Mouse (Mus musculus) monocyte, adult 5-6 weeks (primary cell): ENCODE results near the gene Mrps24. TPM values are rescaled to one million over a fixed set of nuclear protein-coding genes. Genes with fewer than 3 reads are reported as not detected.

ENCODE experiments used
- ATAC-seq: fragments of 153-309, 156-312 bp; replicated peaks from 2 replicates; pipeline ENCODE4 v1.8.0; 2017; ENCODE audit warnings: mild to moderate bottlenecking; ENCODE audit not compliant: low TSS enrichment, insufficient number of reproducible peaks, severe bottlenecking, poor library complexity, low FRiP score
- total RNA-seq: library from RNA; stranded (forward); fragments of 200-1000, 200-491, 200-594 nt; gene quantifications from 3 replicates; pipeline ENCODE4 v1.2.3, GENCODE M21; 2017

The Mrps24 gene
- total RNA-seq, 1 experiment from 2014 or later = 29.1 TPM

DNA sequence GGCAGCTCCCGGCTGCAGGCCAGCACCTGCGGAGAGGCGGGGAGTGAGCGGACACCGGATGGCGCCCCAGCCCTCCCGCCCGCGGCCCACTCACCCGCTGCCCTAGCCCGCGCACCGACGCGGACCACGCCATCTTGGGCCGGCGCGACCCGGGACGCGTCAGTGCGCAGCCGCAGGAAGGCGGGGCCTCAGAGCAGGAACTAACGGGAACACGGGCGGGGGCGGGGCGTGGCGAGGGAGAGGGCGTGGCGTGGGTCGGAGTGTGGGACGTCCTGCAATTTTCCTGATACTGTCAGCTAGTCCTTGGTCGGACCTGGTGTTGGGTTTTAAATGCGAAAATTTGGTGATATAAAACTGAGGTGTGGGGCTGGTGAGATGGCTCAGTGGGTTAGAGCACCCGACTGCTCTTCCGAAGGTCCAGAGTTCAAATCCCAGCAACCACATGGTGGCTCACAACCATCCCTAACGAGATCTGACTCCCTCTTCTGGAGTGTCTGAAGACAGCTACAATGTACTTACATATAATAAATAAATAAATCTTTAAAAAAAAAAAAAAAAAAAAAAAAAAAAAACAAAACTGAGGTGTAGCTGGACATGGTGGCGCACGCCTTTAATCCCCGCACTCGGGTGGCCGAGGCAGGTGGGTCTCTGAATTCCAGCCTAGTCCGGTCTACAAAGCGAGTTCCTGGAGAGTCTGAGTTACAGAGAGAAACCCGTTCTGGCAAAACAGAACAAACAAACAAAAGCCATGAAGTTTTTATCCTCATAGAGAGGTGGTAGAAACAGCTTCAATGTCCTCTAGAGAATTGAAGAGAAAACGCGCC, 7.7 kb downstream of the Mrps24 start:
- ATAC-seq = peak; percentile 92

- ATAC-seq = 0 out of 2 replicates have a peak, but pooled peaks have one; percentile 24
Measured at GRCm38 (mm10) chr11:5706874-5707529, 8.5 kb downstream of the Mrps24 start.

DNA sequence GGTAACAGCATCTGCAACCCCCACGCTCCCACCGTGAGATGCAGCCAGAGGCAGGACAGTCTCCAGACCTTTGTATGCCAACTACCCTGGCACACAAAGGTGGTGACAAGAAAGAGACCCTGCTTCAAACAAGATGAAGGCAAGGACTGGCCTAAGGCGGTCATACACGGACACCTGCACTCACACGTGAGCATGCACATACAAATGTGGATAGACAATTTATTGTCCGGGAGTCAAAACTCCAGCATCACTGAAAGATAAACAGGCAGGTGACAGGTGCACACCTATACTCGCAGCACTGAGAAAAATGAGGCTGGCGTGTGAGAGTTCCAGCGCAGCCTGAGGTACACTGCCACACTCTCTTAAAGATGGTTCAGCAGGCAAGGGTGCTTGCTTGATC, 9.5 kb downstream of the Mrps24 start:
- no peak for ATAC-seq

GRCm38 (mm10) chr11:5703341-5703740, 12.1 kb downstream of the Mrps24 start:
- ATAC-seq = no peak

GRCm38 (mm10) chr11:5702957-5703332, 12.5 kb downstream of the Mrps24 start:
- ATAC-seq = no peak

- ATAC-seq = no peak
Measured at GRCm38 (mm10) chr11:5702271-5702956, 13.1 kb downstream of the Mrps24 start.

DNA sequence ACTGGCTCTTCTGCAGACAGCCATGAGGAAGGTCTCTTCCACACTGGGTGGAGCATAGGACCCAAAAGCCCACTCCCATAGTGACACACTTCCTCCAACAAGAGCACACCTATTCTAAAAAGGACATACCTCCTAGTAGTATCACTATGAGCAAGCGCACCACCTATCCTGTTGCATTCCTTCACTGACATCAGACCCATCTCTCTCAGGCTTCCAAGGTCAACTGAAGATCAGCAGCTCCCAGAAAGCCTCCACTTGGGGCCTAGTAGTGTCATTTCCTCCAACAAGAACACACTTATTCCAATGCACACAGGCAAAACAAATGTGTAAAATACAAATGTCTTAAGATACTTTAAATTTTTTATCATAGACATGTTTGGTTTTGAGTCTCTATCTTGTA, 13.7 kb downstream of the Mrps24 start:
- ATAC-seq = no peak

GRCm38 (mm10) chr11:5701300-5701699, 14.2 kb downstream of the Mrps24 start:
- no peak for ATAC-seq

DNA sequence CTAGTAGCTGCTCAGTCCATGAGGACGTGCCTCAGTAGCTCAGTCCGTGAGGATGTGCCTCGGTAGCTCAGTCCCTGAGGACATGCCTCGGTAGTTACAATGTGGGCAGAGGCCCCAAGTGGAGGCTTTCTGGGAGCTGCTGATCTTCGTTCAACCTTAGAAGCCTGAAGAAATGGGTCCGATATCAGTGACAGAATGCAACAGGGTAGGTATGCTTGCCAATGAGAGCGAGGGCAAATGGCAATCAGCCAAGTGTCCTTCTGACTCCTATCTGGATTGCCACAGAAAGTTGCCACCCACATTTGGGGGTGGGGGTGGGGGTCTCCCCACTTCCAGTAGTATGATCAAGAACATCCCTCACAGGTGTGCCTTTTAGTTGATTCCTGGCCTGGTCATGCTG, 14.7 kb downstream of the Mrps24 start:
- no peak for ATAC-seq

DNA sequence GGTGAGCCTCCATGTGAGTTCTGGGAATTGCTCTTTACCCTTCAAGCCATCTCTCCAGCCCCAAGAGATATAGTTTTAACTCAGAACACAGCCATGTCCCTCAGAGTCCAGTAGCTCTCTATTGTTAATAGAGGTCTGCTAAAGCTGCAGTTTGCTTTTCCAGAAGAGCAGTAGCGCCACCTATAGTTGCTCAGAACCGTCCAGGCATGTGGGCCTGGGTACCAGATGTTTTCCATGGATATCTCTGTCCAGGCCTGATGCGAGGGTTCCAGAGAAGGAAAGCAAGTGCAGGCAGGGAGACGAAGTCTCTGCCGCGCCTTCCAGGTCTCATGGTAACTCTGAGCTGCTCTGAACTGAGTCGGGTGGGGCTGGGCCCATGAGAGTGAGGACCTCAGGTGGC, 23.7 kb downstream of the Mrps24 start:
- ATAC-seq = no peak

- ATAC-seq = no peak
Measured at GRCm38 (mm10) chr11:5684283-5684682, 31.2 kb downstream of the Mrps24 start.

- no peak for ATAC-seq
Measured at GRCm38 (mm10) chr11:5682541-5682940, 32.9 kb downstream of the Mrps24 start.

Other genes starting within 250 kb of the Mrps24 start
- 247 to 277 TPM (median 261 TPM) in 3 replicates for gene Xbp1, start 195.0 kb downstream of the Mrps24 start, total RNA-seq
- gene Ccdc117, start 173.5 kb downstream of the Mrps24 start, total RNA-seq = 45.0 to 57.3 TPM (median 46.3 TPM) in 3 replicates
- 0.95 to 1.7 TPM in 2 of 3 replicates, not detected in the other for gene Ankrd36, start 146.0 kb downstream of the Mrps24 start, total RNA-seq
- gene Urgcp, start 46.7 kb upstream of the Mrps24 start, total RNA-seq = 7.2 to 13.7 TPM (median 10.5 TPM) in 3 replicates
- gene Dbnl, start 72.8 kb upstream of the Mrps24 start, total RNA-seq = 164 to 214 TPM (median 184 TPM) in 3 replicates
- 6.4 TPM in 1 of 3 replicates, not detected in the others for gene Pgam2, start 88.1 kb upstream of the Mrps24 start, total RNA-seq
- 14.6 to 18.6 TPM (median 17.2 TPM) in 3 replicates for gene Polm, start 122.3 kb upstream of the Mrps24 start, total RNA-seq
- not detected in 3 replicates for gene Aebp1, start 146.3 kb upstream of the Mrps24 start, total RNA-seq
- 7.0 to 17.2 TPM (median 15.4 TPM) in 3 replicates for gene Pold2, start 162.6 kb upstream of the Mrps24 start, total RNA-seq
- not detected in 3 replicates for gene Myl7, start 183.1 kb upstream of the Mrps24 start, total RNA-seq
- not detected in 3 replicates for gene Gck, start 234.4 kb upstream of the Mrps24 start, total RNA-seq
- 45.7 to 57.4 TPM (median 56.8 TPM) in 3 replicates for gene Ykt6, start 240.0 kb upstream of the Mrps24 start, total RNA-seq